Mouse (Mus musculus): Measurements from ENCODE around the gene Add1. TPM values are rescaled to one million over a fixed set of nuclear protein-coding genes. Genes with fewer than 3 reads are reported as not detected.

The Add1 gene
- polyA plus RNA-seq, 1 experiment from 2014 or later: 183 TPM

DNA sequence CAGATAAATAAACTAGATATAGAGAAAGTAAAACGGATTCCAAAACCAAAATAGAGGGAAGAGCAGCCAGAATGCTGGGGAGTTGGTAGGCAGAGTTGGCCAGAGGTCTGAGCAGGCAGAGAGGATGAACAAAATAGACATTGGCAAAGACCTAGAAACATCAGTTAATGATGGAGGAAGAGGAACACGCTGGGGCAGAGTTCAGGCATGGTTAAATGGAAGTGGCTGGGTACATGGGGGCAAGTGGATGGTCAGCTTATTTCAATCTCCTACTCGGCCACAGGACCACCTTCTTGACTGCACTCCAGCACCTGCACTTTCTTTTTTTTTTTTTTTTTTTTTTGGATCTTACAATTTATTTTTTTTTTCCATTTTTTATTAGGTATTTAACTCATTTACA, 68.5 kb downstream of the Add1 start:
- no peaks in the 10 kb centered on the region for H3K27me3 ChIP-seq (ENCODE audit: control insufficient read depth, insufficient read depth, low read length)
- H3K36me3 ChIP-seq (ENCODE audit: control insufficient read depth, insufficient read depth, low read length): peaks cover 83% of the 10 kb centered on the region
- no peak overlapping the region for H3K4me3 ChIP-seq (ENCODE audit: low read length)
- no peak overlapping the region for H3K9ac ChIP-seq (ENCODE audit: low read depth, low read length)
- H3K4me1 ChIP-seq (ENCODE audit: control insufficient read depth, insufficient read depth, low read length): no peaks in the 10 kb centered on the region
- no peak overlapping the region for H3K4me2 ChIP-seq (replicated peaks; ENCODE audit: low read depth, low read length)
- WGBS: 89% methylated on average over 3 of the region's 3 CpGs
- no peak overlapping the region for H3K27ac ChIP-seq (ENCODE audit: low read depth, low read length)
- ATAC-seq (ENCODE audit: low FRiP score, low TSS enrichment): no peak
- H3K9me3 ChIP-seq (ENCODE audit: control insufficient read depth, low read length): no peaks in the 10 kb centered on the region

DNA sequence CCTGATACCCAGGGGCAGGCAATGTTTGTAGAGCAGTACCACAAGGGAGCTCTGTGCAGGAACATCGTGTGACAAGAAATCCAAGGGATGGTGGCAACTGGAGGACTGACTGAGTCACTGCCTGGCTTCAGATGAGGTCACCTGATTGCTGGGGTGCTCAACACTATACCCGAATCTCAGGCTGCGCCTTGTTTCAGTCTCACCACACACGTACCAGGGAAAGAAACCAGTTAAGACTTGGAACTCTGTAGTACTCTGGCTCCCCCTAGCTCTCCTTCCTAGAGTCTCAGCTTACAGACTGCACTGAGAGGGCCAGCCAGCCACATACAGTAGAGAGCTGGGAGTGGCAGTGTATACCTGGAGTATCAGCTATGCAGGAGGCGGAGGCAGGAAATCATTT, 69.5 kb downstream of the Add1 start:
- no peak overlapping the region for H3K27ac ChIP-seq (ENCODE audit: low read depth, low read length)
- ATAC-seq (ENCODE audit: low FRiP score, low TSS enrichment): peak; percentile 63; the same call in 1 of the 2 replicates
- H3K9me3 ChIP-seq (ENCODE audit: control insufficient read depth, low read length): no peaks in the 10 kb centered on the region
- no peak overlapping the region for H3K4me3 ChIP-seq (ENCODE audit: low read length)
- no peak overlapping the region for H3K9ac ChIP-seq (ENCODE audit: low read depth, low read length)
- peaks cover 90% of the 10 kb centered on the region for H3K36me3 ChIP-seq (ENCODE audit: control insufficient read depth, insufficient read depth, low read length)
- no peaks in the 10 kb centered on the region for H3K4me1 ChIP-seq (ENCODE audit: control insufficient read depth, insufficient read depth, low read length)
- 75% methylated on average over 5 of the region's 5 CpGs for WGBS
- H3K4me2 ChIP-seq (replicated peaks; ENCODE audit: low read depth, low read length): no peak overlapping the region
- H3K27me3 ChIP-seq (ENCODE audit: control insufficient read depth, insufficient read depth, low read length): no peaks in the 10 kb centered on the region

GRCm38 (mm10) chr5:34647581-34647980, 74.1 kb downstream of the Add1 start:
- no peak for ATAC-seq (ENCODE audit: low FRiP score, low TSS enrichment)

GRCm38 (mm10) chr5:34652961-34653360, 79.5 kb downstream of the Add1 start:
- Histone ChIP-seq H3K27ac (ENCODE audit: low read depth, low read length) (no peak overlapping the region), H3K4me2 (replicated peaks; ENCODE audit: low read depth, low read length) (no peak overlapping the region), H3K36me3 (ENCODE audit: control insufficient read depth, insufficient read depth, low read length) (peaks cover 90% of the 10 kb centered on the region), H3K4me1 (ENCODE audit: control insufficient read depth, insufficient read depth, low read length) (no peaks in the 10 kb centered on the region), H3K27me3 (ENCODE audit: control insufficient read depth, insufficient read depth, low read length) (no peaks in the 10 kb centered on the region), H3K9me3 (ENCODE audit: control insufficient read depth, low read length) (no peaks in the 10 kb centered on the region), H3K9ac (ENCODE audit: low read depth, low read length) (no peak overlapping the region), H3K4me3 (ENCODE audit: low read length) (no peak overlapping the region)
- ATAC-seq (ENCODE audit: low FRiP score, low TSS enrichment): no peak
- WGBS: 94% methylated on average over 5 of the region's 5 CpGs

More at GRCm38 (mm10) chr5:34647581-34647980, 74.1 kb downstream of the Add1 start:
- Histone ChIP-seq H3K36me3 (ENCODE audit: control insufficient read depth, insufficient read depth, low read length) (peaks cover 96% of the 10 kb centered on the region), H3K27me3 (ENCODE audit: control insufficient read depth, insufficient read depth, low read length) (no peaks in the 10 kb centered on the region), H3K4me2 (replicated peaks; ENCODE audit: low read depth, low read length) (no peak overlapping the region), H3K27ac (ENCODE audit: low read depth, low read length) (no peak overlapping the region), H3K4me1 (ENCODE audit: control insufficient read depth, insufficient read depth, low read length) (no peaks in the 10 kb centered on the region), H3K9ac (ENCODE audit: low read depth, low read length) (no peak overlapping the region), H3K4me3 (ENCODE audit: low read length) (no peak overlapping the region), H3K9me3 (ENCODE audit: control insufficient read depth, low read length) (no peaks in the 10 kb centered on the region)
- 52% methylated on average over 4 of the region's 4 CpGs for WGBS

DNA sequence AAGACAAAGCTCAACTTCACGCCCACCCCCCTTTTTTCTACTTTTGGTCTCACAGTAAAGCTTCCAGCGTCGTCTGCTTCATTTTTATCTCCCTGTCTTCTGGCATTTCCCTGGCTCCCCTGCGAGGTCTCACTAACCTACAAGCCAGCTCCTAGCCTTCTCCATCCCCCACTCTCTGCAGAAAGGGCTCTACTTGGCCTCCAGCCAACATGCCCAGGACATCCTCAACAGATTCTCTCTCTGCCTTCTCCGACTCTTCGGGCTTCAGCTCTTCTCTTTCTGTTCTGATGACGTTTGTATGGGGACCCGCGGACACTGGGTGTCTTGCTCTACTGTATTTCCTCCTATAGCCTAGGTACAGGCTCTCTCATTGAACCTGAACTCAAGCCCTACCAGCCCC, 81.4 kb downstream of the Add1 start:
- Histone ChIP-seq H3K27ac (ENCODE audit: low read depth, low read length) (no peak overlapping the region), H3K4me3 (ENCODE audit: low read length) (no peak overlapping the region), H3K4me2 (replicated peaks; ENCODE audit: low read depth, low read length) (no peak overlapping the region), H3K36me3 (ENCODE audit: control insufficient read depth, insufficient read depth, low read length) (peaks cover 72% of the 10 kb centered on the region), H3K9me3 (ENCODE audit: control insufficient read depth, low read length) (no peaks in the 10 kb centered on the region), H3K27me3 (ENCODE audit: control insufficient read depth, insufficient read depth, low read length) (no peaks in the 10 kb centered on the region), H3K4me1 (ENCODE audit: control insufficient read depth, insufficient read depth, low read length) (peaks cover 7% of the 10 kb centered on the region), H3K9ac (ENCODE audit: low read depth, low read length) (no peak overlapping the region)
- ATAC-seq (ENCODE audit: low FRiP score, low TSS enrichment): no peak
- 89% methylated on average over 9 of the region's 9 CpGs for WGBS

DNA sequence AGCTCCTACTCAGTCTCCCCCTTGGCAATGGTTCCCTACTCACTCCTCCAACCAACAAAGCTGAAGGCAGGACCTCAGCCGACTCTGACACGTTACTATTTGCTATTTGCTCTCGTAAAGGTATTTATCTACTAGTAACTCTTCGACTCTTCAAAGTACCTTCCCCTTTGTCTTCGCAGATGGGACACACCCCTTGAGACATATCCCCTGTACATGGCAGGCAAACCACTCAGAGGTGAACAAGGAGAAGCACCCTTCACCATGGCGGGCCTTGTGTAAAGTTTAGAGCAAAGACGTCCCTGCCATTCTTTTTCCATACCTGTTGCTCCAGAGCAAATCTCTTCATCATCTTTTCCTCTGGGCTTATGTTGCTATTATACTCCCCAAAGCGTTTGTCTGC, 84.1 kb downstream of the Add1 start:
- Histone ChIP-seq H3K27me3 (ENCODE audit: control insufficient read depth, insufficient read depth, low read length) (no peaks in the 10 kb centered on the region), H3K36me3 (ENCODE audit: control insufficient read depth, insufficient read depth, low read length) (peaks cover 45% of the 10 kb centered on the region), H3K4me1 (ENCODE audit: control insufficient read depth, insufficient read depth, low read length) (peaks cover 7% of the 10 kb centered on the region), H3K4me3 (ENCODE audit: low read length) (no peak overlapping the region), H3K4me2 (replicated peaks; ENCODE audit: low read depth, low read length) (no peak overlapping the region), H3K27ac (ENCODE audit: low read depth, low read length) (no peak overlapping the region), H3K9ac (ENCODE audit: low read depth, low read length) (no peak overlapping the region), H3K9me3 (ENCODE audit: control insufficient read depth, low read length) (no peaks in the 10 kb centered on the region)
- WGBS: 89% methylated on average over 8 of the region's 8 CpGs
- no peak for ATAC-seq (ENCODE audit: low FRiP score, low TSS enrichment)

GRCm38 (mm10) chr5:34659686-34660590, 86.5 kb downstream of the Add1 start, which contains the start of the genes Nop14 and Grk4:
Gene Nop14, minus strand, starts transcription at chr5:34660148.
Gene Grk4, plus strand, starts transcription at chr5:34660379.
- peak; percentile 100 for ATAC-seq (ENCODE audit: low FRiP score, low TSS enrichment)
- under 1% methylated on average over 60 of the region's 60 CpGs for WGBS
- Histone ChIP-seq H3K9ac (ENCODE audit: low read depth, low read length) (peak within 1 kb of the TSS; percentile 68), H3K9me3 (ENCODE audit: control insufficient read depth, low read length) (no peaks in the 10 kb centered on the region), H3K4me3 (ENCODE audit: low read length) (peak within 1 kb of the TSS; percentile 82), H3K4me2 (replicated peaks; ENCODE audit: low read depth, low read length) (peak within 1 kb of the TSS; percentile 68), H3K27me3 (ENCODE audit: control insufficient read depth, insufficient read depth, low read length) (no peaks in the 10 kb centered on the region), H3K4me1 (ENCODE audit: control insufficient read depth, insufficient read depth, low read length) (peaks cover 7% of the 10 kb centered on the region), H3K36me3 (ENCODE audit: control insufficient read depth, insufficient read depth, low read length) (peaks cover 23% of the 10 kb centered on the region), H3K27ac (ENCODE audit: low read depth, low read length) (peak within 1 kb of the TSS; percentile 71)

DNA sequence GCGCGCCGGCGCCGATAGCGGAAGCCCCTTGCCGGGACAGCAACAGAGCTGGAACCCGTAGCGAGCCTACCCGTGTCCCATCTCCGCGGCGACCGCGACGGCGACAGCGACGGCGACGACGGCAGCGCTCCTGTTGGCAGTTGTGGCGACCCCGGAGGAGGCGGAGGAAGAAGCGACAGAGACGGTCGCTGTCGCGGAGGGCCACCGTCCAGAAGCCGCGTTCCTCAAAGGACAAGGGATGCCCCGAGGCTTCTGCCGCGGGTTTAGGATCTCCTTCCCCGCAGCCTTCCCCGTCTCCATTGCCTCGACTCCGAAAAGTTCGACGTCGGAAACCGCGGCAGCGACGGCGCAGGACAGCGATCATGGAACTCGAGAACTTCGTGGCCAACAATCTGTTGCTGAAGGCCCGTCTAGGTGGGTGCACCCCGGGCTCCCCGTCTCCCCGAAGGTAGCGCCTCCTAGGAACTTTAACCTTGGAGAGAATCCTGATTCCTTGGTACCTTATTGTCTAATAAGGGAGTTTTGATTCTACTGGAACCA, 87.2 kb downstream of the Add1 start:
- under 1% methylated on average over 57 of the region's 57 CpGs for WGBS
- peak overlapping the region; percentile 71 for H3K27ac ChIP-seq (ENCODE audit: low read depth, low read length)
- peaks cover 16% of the 10 kb centered on the region for H3K36me3 ChIP-seq (ENCODE audit: control insufficient read depth, insufficient read depth, low read length)
- H3K27me3 ChIP-seq (ENCODE audit: control insufficient read depth, insufficient read depth, low read length): no peaks in the 10 kb centered on the region
- peak overlapping the region; percentile 82 for H3K4me3 ChIP-seq (ENCODE audit: low read length)
- ATAC-seq (ENCODE audit: low FRiP score, low TSS enrichment): peak; percentile 4; the same call in 1 of the 2 replicates
- no peaks in the 10 kb centered on the region for H3K9me3 ChIP-seq (ENCODE audit: control insufficient read depth, low read length)
- peaks cover 7% of the 10 kb centered on the region for H3K4me1 ChIP-seq (ENCODE audit: control insufficient read depth, insufficient read depth, low read length)
- peak overlapping the region; percentile 56 for H3K9ac ChIP-seq (ENCODE audit: low read depth, low read length)
- peak overlapping the region; percentile 68 for H3K4me2 ChIP-seq (replicated peaks; ENCODE audit: low read depth, low read length)

GRCm38 (mm10) chr5:34661909-34662308, 88.4 kb downstream of the Add1 start:
- Histone ChIP-seq H3K27me3 (ENCODE audit: control insufficient read depth, insufficient read depth, low read length) (no peaks in the 10 kb centered on the region), H3K9ac (ENCODE audit: low read depth, low read length) (no peak overlapping the region), H3K27ac (ENCODE audit: low read depth, low read length) (no peak overlapping the region), H3K4me3 (ENCODE audit: low read length) (no peak overlapping the region), H3K4me2 (replicated peaks; ENCODE audit: low read depth, low read length) (no peak overlapping the region), H3K36me3 (ENCODE audit: control insufficient read depth, insufficient read depth, low read length) (peaks cover 5% of the 10 kb centered on the region; the same call in 1 of the 2 replicates), H3K9me3 (ENCODE audit: control insufficient read depth, low read length) (no peaks in the 10 kb centered on the region), H3K4me1 (ENCODE audit: control insufficient read depth, insufficient read depth, low read length) (peaks cover 7% of the 10 kb centered on the region)
- ATAC-seq (ENCODE audit: low FRiP score, low TSS enrichment): no peak
- WGBS: 73% methylated on average over 4 of the region's 4 CpGs
